Mouse (Mus musculus): ENCODE data around the gene Duxf3.
"Not testable (repeated sequence)": the region's sequence is repeated elsewhere in the genome, so short reads cannot be mapped to it uniquely, and the experiment has no call there.

Duxf3 gene

GRCm38 (mm10) chr10:58223161-58223560 lies 9.3 kb downstream of the Duxf3 start:
- DNase-seq (ENCODE audit: low spot score): not testable (repeated sequence)

- not testable (repeated sequence) for DNase-seq (ENCODE audit: low spot score)
Observed at GRCm38 (mm10) chr10:58221571-58221970, 10.9 kb downstream of the Duxf3 start.

DNA sequence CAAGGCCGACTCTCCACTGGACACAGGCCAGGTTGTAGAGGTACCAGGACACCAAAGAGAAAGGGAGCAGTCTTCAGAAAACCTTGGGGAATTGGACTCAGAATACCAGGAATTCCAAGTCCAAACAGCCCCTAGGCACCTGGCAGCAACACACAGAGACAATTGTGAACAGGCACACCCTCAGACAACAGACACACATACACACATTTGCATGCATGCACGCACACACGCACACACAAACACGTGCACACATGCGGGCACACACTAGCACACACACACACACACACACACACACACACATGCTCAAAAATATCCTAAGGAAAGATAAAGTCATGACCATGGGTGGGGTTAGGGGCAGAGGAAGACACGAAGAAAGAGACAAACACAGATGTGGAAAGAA lies 11.7 kb downstream of the Duxf3 start:
- no peak for DNase-seq (ENCODE audit: low spot score)

GRCm38 (mm10) chr10:58217366-58217765 lies 15.1 kb downstream of the Duxf3 start:
- DNase-seq (ENCODE audit: low spot score): no peak

DNA sequence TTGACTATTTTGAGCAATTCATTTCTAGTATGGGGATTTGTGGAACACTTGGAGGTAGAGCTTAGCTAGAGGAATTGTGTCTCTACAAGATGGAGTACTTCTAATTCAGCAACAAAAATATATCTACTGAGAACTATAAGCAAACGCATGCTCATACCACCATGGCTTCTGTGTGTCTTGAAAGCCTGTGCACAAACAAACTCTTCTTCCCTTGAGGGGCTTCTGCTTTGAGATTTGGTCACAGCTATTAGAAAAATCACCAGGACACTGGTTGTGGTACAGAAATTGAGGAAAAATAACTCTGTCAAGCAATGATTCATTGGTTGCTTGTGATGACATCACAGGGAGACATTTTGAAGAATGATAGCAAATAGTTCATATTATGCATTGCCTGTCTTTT lies 17.1 kb downstream of the Duxf3 start:
- DNase-seq (ENCODE audit: low spot score): no peak

GRCm38 (mm10) chr10:58214934-58215333 lies 17.5 kb downstream of the Duxf3 start:
- DNase-seq (ENCODE audit: low spot score): no peak

DNA sequence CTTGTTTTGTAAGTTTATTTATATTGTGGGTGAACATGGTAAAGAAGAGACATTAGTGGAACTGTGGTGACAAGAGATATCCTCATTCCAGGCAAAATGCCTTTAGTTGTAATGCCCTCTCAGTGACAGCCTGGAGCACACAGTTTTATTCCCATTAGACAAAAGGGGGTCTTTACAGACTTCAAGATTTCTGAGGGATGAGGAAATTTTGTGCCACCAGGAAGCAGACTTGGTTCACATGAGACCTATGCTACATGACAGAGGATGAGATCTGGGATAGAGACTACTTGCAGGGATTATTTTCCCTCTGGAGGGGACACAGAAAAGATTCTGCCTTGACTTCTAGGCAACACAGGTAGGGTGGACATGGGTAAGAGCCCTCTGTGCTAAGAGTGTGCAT lies 18.0 kb downstream of the Duxf3 start:
- no peak for DNase-seq (ENCODE audit: low spot score)

DNA sequence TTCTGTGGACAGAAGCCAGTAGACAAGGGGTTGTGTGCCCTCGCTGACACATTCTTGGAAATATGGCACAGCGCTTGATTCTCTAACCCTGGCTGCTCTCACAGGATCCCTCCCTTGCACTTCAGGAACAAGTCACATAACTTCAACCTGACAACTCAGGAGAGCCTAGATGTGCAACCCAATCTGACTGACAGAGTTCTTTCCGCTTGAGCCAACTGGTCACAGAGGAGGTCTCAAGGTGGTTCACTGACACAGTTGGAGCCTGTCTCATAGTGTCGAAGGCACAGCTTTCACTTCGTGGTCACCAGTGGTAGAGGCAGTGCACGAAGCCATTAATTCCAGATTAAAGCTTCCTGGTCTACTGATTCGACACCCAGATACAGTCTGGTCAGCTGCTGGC lies 20.2 kb downstream of the Duxf3 start:
- no peak for DNase-seq (ENCODE audit: low spot score)

GRCm38 (mm10) chr10:58211213-58211612 lies 21.3 kb downstream of the Duxf3 start:
- DNase-seq (ENCODE audit: low spot score): no peak

GRCm38 (mm10) chr10:58210514-58210913 lies 22.0 kb downstream of the Duxf3 start:
- no peak for DNase-seq (ENCODE audit: low spot score)

- DNase-seq (ENCODE audit: low spot score): no peak
Observed at GRCm38 (mm10) chr10:58209710-58210467, 22.6 kb downstream of the Duxf3 start.

- no peak for DNase-seq (ENCODE audit: low spot score)
Observed at GRCm38 (mm10) chr10:58206639-58207404, 25.7 kb downstream of the Duxf3 start.

GRCm38 (mm10) chr10:58205986-58206385 lies 26.5 kb downstream of the Duxf3 start:
- DNase-seq (ENCODE audit: low spot score): no peak
